Mouse (Mus musculus) lung, adult 2 months (tissue): Measurements from ENCODE around the gene Sh3gl3.

Experiments used
- CTCF ChIP-seq: fragments of 200-500 bp; IDR thresholded peaks from 2 replicates; pipeline ENCODE4 v1.5.1; 2011; ENCODE audit warnings: mild to moderate bottlenecking, low read length, control low read depth; ENCODE audit not compliant: insufficient read depth
- POLR2A ChIP-seq: fragments of 200-500 bp; IDR thresholded peaks from 2 replicates; pipeline ENCODE4 v1.6.1; 2011; ENCODE audit warnings: low read depth, mild to moderate bottlenecking, control low read depth, low read length, borderline replicate concordance; ENCODE audit errors: extremely low read depth

GRCm38 (mm10) chr7:82253309-82253708 lies 79.7 kb downstream of the Sh3gl3 start:
- TF ChIP-seq CTCF (no peak), POLR2A (no peak)
